Mouse (Mus musculus): ENCODE measurements at regions not wholly inside any gene's neighbourhood (a gene's known extent, or its start where the extent isn't known, plus 50 kb on each side); places are given as distances from the start of the nearest gene placed in this dataset.

DNA sequence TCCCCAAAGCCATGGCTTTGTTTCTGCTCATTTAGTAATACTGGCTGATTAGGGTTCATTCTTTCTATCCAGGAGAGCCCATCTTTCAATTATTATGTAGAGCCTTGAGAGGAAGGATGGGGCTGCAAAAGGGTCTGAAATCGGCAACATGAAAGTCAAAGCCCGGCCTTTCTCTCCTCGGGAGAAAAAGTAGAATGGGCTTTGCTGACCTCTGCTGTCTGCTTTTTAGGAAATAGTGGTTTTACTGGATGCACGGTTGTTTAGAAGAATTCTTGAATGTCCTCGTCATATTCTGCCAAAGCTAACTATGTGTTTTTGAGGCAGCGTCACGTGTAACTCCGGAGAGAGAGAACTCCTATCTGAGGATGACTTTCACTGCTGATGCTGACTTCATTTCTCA is 142.2 kb downstream of the Cdr1 start:
- TF ChIP-seq CTCF (IDR thresholded peaks at IDR 0.05; ENCODE audit: low read depth) (no peak), EP300 (IDR thresholded peaks at IDR 0.05; ENCODE audit: low read depth) (no peak)

Measured in liver, postnatal 0 days (tissue).